Mouse (Mus musculus) C2C12 (cell line): Measurements from ENCODE around the gene Gdpd3.

Experiments
- CTCF ChIP-seq: IDR thresholded peaks from one replicate; pipeline ENCODE4 v1.5.1; 2011; ENCODE audit not compliant: control insufficient read depth, insufficient read depth, insufficient read length
- MAX ChIP-seq: IDR thresholded peaks from one replicate; pipeline ENCODE4 v1.6.1; 2011; ENCODE audit warnings: mild to moderate bottlenecking, control low read depth
- MYOD1 ChIP-seq: IDR thresholded peaks from one replicate; pipeline ENCODE4 v1.6.1; 2011; ENCODE audit warnings: low read depth; ENCODE audit not compliant: control insufficient read depth, insufficient read length
- USF1 ChIP-seq: IDR thresholded peaks from one replicate; pipeline ENCODE4 v1.6.1; 2011; ENCODE audit warnings: low read depth, mild to moderate bottlenecking, control low read depth, moderate library complexity

GRCm38 (mm10) chr7:126741964-126742482 is 24.1 kb upstream of the Gdpd3 start:
- TF ChIP-seq CTCF (no peak), MAX (no peak), MYOD1 (no peak), USF1 (no peak)
